ENCODE assay signal across 10 mouse cellular contexts in the genomic region with DNA sequence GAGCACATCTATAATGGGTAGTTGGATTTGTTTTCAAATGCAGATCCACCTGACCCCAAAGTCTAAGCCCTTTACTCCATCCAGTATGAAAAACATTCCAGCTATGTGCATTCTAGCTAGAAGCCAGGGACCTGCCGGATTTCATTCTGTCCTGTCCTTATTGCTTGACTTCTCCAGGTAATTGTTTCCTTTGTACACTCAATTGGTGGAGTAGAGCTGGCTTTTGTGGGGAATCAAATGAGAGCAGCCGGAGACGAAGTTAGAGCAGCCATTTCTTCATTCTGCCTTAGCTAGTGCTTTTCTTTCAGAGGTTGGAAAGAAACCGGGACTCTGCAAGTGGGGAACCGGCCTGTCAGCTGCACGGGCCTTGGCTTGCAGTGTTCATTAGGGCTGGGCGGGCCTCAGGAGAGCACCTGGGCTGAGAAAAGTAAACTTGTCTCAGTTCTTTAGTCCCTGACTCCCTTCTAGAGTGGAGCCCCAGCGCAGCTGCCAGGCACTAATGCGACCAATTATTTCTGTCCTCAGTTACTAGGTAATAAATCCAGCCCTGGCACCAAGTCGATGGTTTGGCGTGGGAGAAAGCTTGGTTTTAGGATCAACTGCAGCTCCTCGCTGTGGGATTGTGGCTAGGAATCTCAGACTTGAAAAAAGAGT.
DNase-seq lines count a peak whose midpoint lies in the region; ATAC-seq and TF ChIP-seq lines count a peak whose summit lies in the region.
"Had no signal": no experiment of that assay in that cellular context is flagged by ENCODE, and none has a peak within 500 bp of the region (broad histone marks: within the 10 kb centered on the region; RNA-seq: fewer than 3 reads in every experiment).

No protein-coding gene starts in this region.

- no peaks in the 10 kb centered on the region for H3K36me3 ChIP-seq in kidney, embryonic 14.5 days (ENCODE audit: control insufficient read depth, insufficient read depth, low read length)
- H3K36me3 ChIP-seq in limb, embryonic 14.5 days (ENCODE audit: control insufficient read depth, insufficient read depth, low read length), result no peaks in the 10 kb centered on the region
- H3K36me3 ChIP-seq: heart, embryonic 10.5 days had no signal

- H3K4me1 ChIP-seq in kidney, embryonic 14.5 days (ENCODE audit: control insufficient read depth, insufficient read depth, low read length), result no peaks in the 10 kb centered on the region
- H3K4me1 ChIP-seq in limb, embryonic 14.5 days (ENCODE audit: control insufficient read depth, insufficient read depth, low read length), result peaks cover 17% of the 10 kb centered on the region
- H3K4me1 ChIP-seq: heart, embryonic 10.5 days had no signal

- H3K4me2 ChIP-seq in kidney, embryonic 14.5 days (replicated peaks; ENCODE audit: low read depth, low read length), result no peak overlapping the region
- no peak overlapping the region for H3K4me2 ChIP-seq in limb, embryonic 14.5 days (replicated peaks; ENCODE audit: low read depth, low read length, severe bottlenecking)

- peak; percentile 69; the same call in 1 of the 2 replicates for ATAC-seq in kidney, embryonic 14.5 days (ENCODE audit: low FRiP score, low TSS enrichment)
- peak; percentile 84 for ATAC-seq in limb, embryonic 14.5 days (ENCODE audit: low FRiP score, low read depth)

- no peak for DNase-seq in kidney, adult 18-20 months
- peak; percentile 8 for DNase-seq in ES-CJ7 (ENCODE audit: low read depth, low spot score)
- DNase-seq in fat pad, adult 2 months (ENCODE audit: extremely low read depth, low read depth, low spot score), result peak; percentile 34
- peak; percentile 81 for DNase-seq in limb, embryonic 14.5 days (ENCODE audit: low spot score)
- no peak for DNase-seq in heart, adult 8-10 months (ENCODE audit: low spot score)
- DNase-seq in heart, postnatal 25 days (ENCODE audit: low spot score), result no peak
- no peak for DNase-seq in adrenal gland, adult (ENCODE audit: inconsistent age in 2 of 2, low spot score in 1 of 2)
- DNase-seq: adrenal gland, postnatal 10 days had no signal

- no peaks in the 10 kb centered on the region for H3K9me3 ChIP-seq in kidney, embryonic 14.5 days (ENCODE audit: control insufficient read depth, low read length)
- no peaks in the 10 kb centered on the region for H3K9me3 ChIP-seq in limb, embryonic 14.5 days (ENCODE audit: control insufficient read depth, low read length)
- H3K9me3 ChIP-seq: heart, embryonic 10.5 days had no signal

- no peaks in the 10 kb centered on the region for H3K27me3 ChIP-seq in kidney, embryonic 14.5 days (ENCODE audit: control insufficient read depth, insufficient read depth, low read length)
- H3K27me3 ChIP-seq in limb, embryonic 14.5 days (ENCODE audit: control insufficient read depth, insufficient read depth, low read length), result no peaks in the 10 kb centered on the region

- TF ChIP-seq POLR2A in limb, embryonic 14.5 days (IDR thresholded peaks at IDR 0.05; ENCODE audit: borderline replicate concordance, extremely low read depth, insufficient read depth, insufficient read length), result no peak

- no peak overlapping the region for H3K4me3 ChIP-seq in kidney, embryonic 14.5 days (ENCODE audit: low read length)
- no peak overlapping the region for H3K4me3 ChIP-seq in limb, embryonic 14.5 days (replicated peaks; ENCODE audit: low read length)
- H3K4me3 ChIP-seq: heart, embryonic 10.5 days had no signal

- 32% methylated on average over 12 of the region's 12 CpGs for WGBS in kidney, embryonic 14.5 days
- 13% methylated on average over 12 of the region's 12 CpGs for WGBS in limb, embryonic 14.5 days

- no peak overlapping the region for H3K9ac ChIP-seq in kidney, embryonic 14.5 days (ENCODE audit: low read depth, low read length)
- no peak overlapping the region for H3K9ac ChIP-seq in limb, embryonic 14.5 days (ENCODE audit: low read depth, low read length, severe bottlenecking)

- no peak overlapping the region for H3K27ac ChIP-seq in kidney, embryonic 14.5 days (ENCODE audit: low read depth, low read length)
- peak overlapping the region; percentile 34 for H3K27ac ChIP-seq in limb, embryonic 14.5 days (replicated peaks; ENCODE audit: low read depth, low read length)
- H3K27ac ChIP-seq: heart, embryonic 10.5 days had no signal

- intact Hi-C loops in heart, postnatal 25 days (cut with DNase I), result no loop called here

Comparison
In these comparisons a context has a peak if more than half of its experiments do, and no peak if none do; other contexts are left out.
1. DNase-seq: peak in ES-CJ7 (single experiment), fat pad, adult 2 months (single experiment) and limb, embryonic 14.5 days (single experiment); none in kidney, adult 18-20 months (single experiment), heart, adult 8-10 months (single experiment), heart, postnatal 25 days (single experiment) and adrenal gland, adult (0 of 2).